Mouse (Mus musculus): ENCODE measurements at regions not wholly inside any gene's neighbourhood (a gene's known extent, or its start where the extent isn't known, plus 50 kb on each side); places are given as distances from the start of the nearest gene placed in this dataset.

- no peak for TF ChIP-seq CTCF (IDR thresholded peaks at IDR 0.05; ENCODE audit: borderline replicate concordance, insufficient read depth, low read length)
- TF ChIP-seq POLR2A (IDR thresholded peaks at IDR 0.05; ENCODE audit: low read depth, low read length): no peak
Measured at GRCm38 (mm10) chr1:128819611-128820010, 227.5 kb upstream of the Cxcr4 start.
